Mouse (Mus musculus) hindbrain, embryonic 14.5 days (tissue): ENCODE data around the gene Cfb. TPM values are rescaled to one million over a fixed set of nuclear protein-coding genes. Genes with fewer than 3 reads are reported as not detected.
A peak's percentile ranks its signal among the peaks of the same experiment; 100 is the strongest.

ENCODE experiments used
- ATAC-seq: fragments of 200-750 bp; cut with Nextera tagmentation; 2 replicates; pipeline ENCODE4 v1.8.0; 2017; ENCODE audit warnings: moderate number of reproducible peaks, mild to moderate bottlenecking, moderate TSS enrichment, moderate library complexity; ENCODE audit not compliant: low FRiP score
- DNase-seq: peaks from one replicate; pipeline ENCODE4 v3.0.0-alpha.2; 2015; ENCODE audit warnings: low spot score
- H3K27ac ChIP-seq: fragments of 300-500 bp; sonication (generic); 2 replicates; pipeline ENCODE4 v1.5.1; 2014; ENCODE audit warnings: mild to moderate bottlenecking, moderate library complexity
- H3K27me3 ChIP-seq: fragments of 300-500 bp; sonication (generic); 2 replicates; pipeline ENCODE4 v1.6.1; 2014; ENCODE audit warnings: mild to moderate bottlenecking, low read length, mixed read lengths; ENCODE audit not compliant: control insufficient read depth, insufficient read depth
- H3K36me3 ChIP-seq: fragments of 300-500 bp; sonication (generic); replicated peaks from 2 replicates; pipeline ENCODE4 v1.6.1; 2014; ENCODE audit not compliant: control insufficient read depth, insufficient read depth
- H3K4me1 ChIP-seq: fragments of 300-500 bp; sonication (generic); replicated peaks from 2 replicates; pipeline ENCODE4 v1.6.1; 2014; ENCODE audit warnings: antibody characterized with exemption, low read length, mixed read lengths; ENCODE audit not compliant: control insufficient read depth, insufficient read depth
- H3K4me2 ChIP-seq: fragments of 300-500 bp; sonication (generic); replicated peaks from 2 replicates; pipeline ENCODE4 v1.6.1; 2014; ENCODE audit warnings: mild to moderate bottlenecking, moderate library complexity
- H3K4me3 ChIP-seq: fragments of 300-500 bp; sonication (generic); replicated peaks from 2 replicates; pipeline ENCODE4 v1.5.1; 2014; ENCODE audit warnings: mild to moderate bottlenecking, low read length
- H3K9ac ChIP-seq: fragments of 300-500 bp; sonication (generic); 2 replicates; pipeline ENCODE4 v1.6.1; 2014
- H3K9me3 ChIP-seq: fragments of 300-500 bp; sonication (generic); 2 replicates; pipeline ENCODE4 v1.6.1; 2016; ENCODE audit warnings: low read length; ENCODE audit not compliant: control insufficient read depth
- WGBS: fragments of 180-500 bp; shearing (Covaris S2); extraction: QIAGEN DNeasy Blood & Tissue Kit; methylation state at CpG from one replicate; pipeline ENCODE4 v1.1.7; 2014; 5-methylcytosine and 5-hydroxymethylcytosine counted together
- polyA plus RNA-seq: library from polyadenylated mRNA; unstranded; fragments of >200 nt; fragmentation: Nextera tagmentation; extraction: Ambion mirVana; gene quantifications from 2 replicates; pipeline ENCODE4 v1.2.1, GENCODE M21; 2014

The Cfb gene
- polyA plus RNA-seq, 1 experiment from 2014 or later = 2.3 TPM

- WGBS = 69% methylated on average over 7 of the region's 7 CpGs
- no peak overlapping the region for H3K4me3 ChIP-seq
- H3K4me1 ChIP-seq = no peaks in the 10 kb centered on the region
- DNase-seq = no peak
- no peak overlapping the region for H3K4me2 ChIP-seq
- no peaks in the 10 kb centered on the region for H3K27me3 ChIP-seq
- H3K9me3 ChIP-seq = no peaks in the 10 kb centered on the region
- H3K9ac ChIP-seq = no peak overlapping the region
- no peak overlapping the region for H3K27ac ChIP-seq
- ATAC-seq = no peak
- H3K36me3 ChIP-seq = no peaks in the 10 kb centered on the region
Observed at GRCm38 (mm10) chr17:34865981-34866380, 3.7 kb upstream of the Cfb start.

- Histone ChIP-seq H3K4me3 (no peak overlapping the region), H3K27me3 (no peaks in the 10 kb centered on the region), H3K4me1 (no peaks in the 10 kb centered on the region), H3K9me3 (no peaks in the 10 kb centered on the region), H3K4me2 (no peak overlapping the region), H3K9ac (no peak overlapping the region), H3K36me3 (peaks cover 12% of the 10 kb centered on the region), H3K27ac (no peak overlapping the region)
- ATAC-seq = no peak
- no peak for DNase-seq
- 73% methylated on average over 13 of the region's 13 CpGs for WGBS
Observed at GRCm38 (mm10) chr17:34861704-34862415, 458 bp downstream of the Cfb start.

- Histone ChIP-seq H3K9me3 (no peaks in the 10 kb centered on the region), H3K4me1 (no peaks in the 10 kb centered on the region), H3K27ac (no peak overlapping the region), H3K4me3 (no peak overlapping the region), H3K27me3 (no peaks in the 10 kb centered on the region), H3K9ac (no peak overlapping the region), H3K4me2 (no peak overlapping the region), H3K36me3 (peaks cover 25% of the 10 kb centered on the region)
- 91% methylated on average over 9 of the region's 9 CpGs for WGBS
- DNase-seq (no peak), ATAC-seq (no peak)
Observed at GRCm38 (mm10) chr17:34860514-34860913, 1.8 kb downstream of the Cfb start.

GRCm38 (mm10) chr17:34858670-34859069 lies 3.6 kb downstream of the Cfb start:
- Histone ChIP-seq H3K27ac (no peak overlapping the region), H3K4me3 (no peak overlapping the region), H3K9ac (no peak overlapping the region), H3K36me3 (peaks cover 44% of the 10 kb centered on the region), H3K4me1 (no peaks in the 10 kb centered on the region), H3K4me2 (no peak overlapping the region), H3K9me3 (no peaks in the 10 kb centered on the region), H3K27me3 (no peaks in the 10 kb centered on the region)
- 86% methylated on average over 4 of the region's 4 CpGs for WGBS
- ATAC-seq (no peak), DNase-seq (no peak)

- ATAC-seq (no peak), DNase-seq (peak; percentile 72)
- Histone ChIP-seq H3K27ac (no peak overlapping the region), H3K9me3 (no peaks in the 10 kb centered on the region), H3K27me3 (no peaks in the 10 kb centered on the region), H3K4me1 (peaks cover 12% of the 10 kb centered on the region), H3K36me3 (peaks cover 59% of the 10 kb centered on the region), H3K9ac (no peak overlapping the region), H3K4me2 (no peak overlapping the region), H3K4me3 (no peak overlapping the region)
- 45% methylated on average over 3 of the region's 3 CpGs for whole genome bisulfite sequencing
Observed at GRCm38 (mm10) chr17:34855825-34856224, 6.5 kb downstream of the Cfb start.

GRCm38 (mm10) chr17:34854761-34855160 lies 7.6 kb downstream of the Cfb start:
- 84% methylated on average over 3 of the region's 3 CpGs for WGBS
- Histone ChIP-seq H3K36me3 (peaks cover 59% of the 10 kb centered on the region), H3K4me1 (peaks cover 13% of the 10 kb centered on the region)

GRCm38 (mm10) chr17:34853511-34853910 lies 8.8 kb downstream of the Cfb start:
- Histone ChIP-seq H3K4me2 (no peak overlapping the region), H3K4me3 (no peak overlapping the region), H3K27me3 (no peaks in the 10 kb centered on the region), H3K9ac (no peak overlapping the region), H3K36me3 (peaks cover 59% of the 10 kb centered on the region), H3K4me1 (peaks cover 20% of the 10 kb centered on the region), H3K27ac (no peak overlapping the region), H3K9me3 (no peaks in the 10 kb centered on the region)
- DNase-seq = no peak
- 78% methylated on average over 8 of the region's 8 CpGs for WGBS
- no peak for ATAC-seq

More at GRCm38 (mm10) chr17:34854761-34855160, 7.6 kb downstream of the Cfb start:
- Histone ChIP-seq H3K27ac (no peak overlapping the region), H3K4me2 (no peak overlapping the region), H3K9ac (no peak overlapping the region), H3K27me3 (no peaks in the 10 kb centered on the region), H3K4me3 (no peak overlapping the region), H3K9me3 (no peaks in the 10 kb centered on the region)
- DNase-seq (no peak), ATAC-seq (no peak)

GRCm38 (mm10) chr17:34850517-34851125 lies 11.7 kb downstream of the Cfb start:
- H3K36me3 ChIP-seq = peaks cover 62% of the 10 kb centered on the region
- H3K4me3 ChIP-seq = peak overlapping the region; percentile 58
- ATAC-seq (peak; percentile 0; the same call in 1 of the 2 replicates), DNase-seq (no peak)
- no peaks in the 10 kb centered on the region for H3K27me3 ChIP-seq
- 4% methylated on average over 25 of the region's 25 CpGs for whole genome bisulfite sequencing
- peak overlapping the region; percentile 77 for H3K9ac ChIP-seq
- no peak overlapping the region for H3K27ac ChIP-seq
- H3K9me3 ChIP-seq = no peaks in the 10 kb centered on the region
- H3K4me1 ChIP-seq = peaks cover 20% of the 10 kb centered on the region
- H3K4me2 ChIP-seq = peak overlapping the region; percentile 93

- Histone ChIP-seq H3K4me2 (peak within 1 kb of the TSS; percentile 93), H3K9ac (peak within 1 kb of the TSS; percentile 77), H3K27ac (no peak within 1 kb of the TSS), H3K4me3 (peak within 1 kb of the TSS; percentile 58), H3K27me3 (no peaks in the 10 kb centered on the region), H3K4me1 (peaks cover 20% of the 10 kb centered on the region), H3K36me3 (peaks cover 62% of the 10 kb centered on the region), H3K9me3 (no peaks in the 10 kb centered on the region)
- DNase-seq = peak; percentile 99
- WGBS = under 1% methylated on average over 65 of the region's 65 CpGs
- ATAC-seq = peak; percentile 98
Observed at GRCm38 (mm10) chr17:34849722-34850516, 12.4 kb downstream of the Cfb start, which contains the start of the genes Skiv2l and Nelfe. Skiv2l (minus strand) TSS chr17:34850210. Nelfe (plus strand) TSS chr17:34850391.
